In genomic region chr11:65020744-65021143, GRCm38 (mm10) we compare ENCODE assay signal across 21 mouse cellular contexts. TPM values are rescaled to one million over a fixed set of nuclear protein-coding genes. Genes with fewer than 3 reads are reported as not detected.
DNase-seq lines count a peak whose midpoint lies in the region; TF ChIP-seq lines count a peak whose summit lies in the region.
"Had no signal": no experiment of that assay in that cellular context is flagged by ENCODE, and none has a peak within 500 bp of the region (broad histone marks: within the 10 kb centered on the region; RNA-seq: fewer than 3 reads in every experiment).

No protein-coding gene starts in this region.

- TF ChIP-seq CTCF in gastrocnemius, adult 2 months (IDR thresholded peaks at IDR 0.05), result no peak

- H3K27ac ChIP-seq in gastrocnemius, adult 2 months, result no peak overlapping the region
- H3K27ac ChIP-seq: forebrain, embryonic 10.5 days; forebrain, embryonic 13.5 days; heart, adult 2 months; heart, embryonic 10.5 days; heart, embryonic 13.5 days; hindbrain, embryonic 12.5 days; hindbrain, embryonic 15.5 days had no signal

- intact Hi-C loops in gastrocnemius, adult 2 months (cut with DNase I), result no loop called here

- peak; percentile 64 to 72 for DNase-seq in lung, adult 18-20 months
- DNase-seq in lung, postnatal 14 days, result no peak
- peak; percentile 19 for DNase-seq in adipocyte (ENCODE audit: low spot score)
- DNase-seq in brain, adult 2 months (ENCODE audit: low read depth, low spot score), result peak; percentile 49
- no peak for DNase-seq in gastrocnemius, adult 2 months
- DNase-seq in left cerebral cortex, adult 18-20 months (ENCODE audit: low spot score in 2 of 2), result no peak
- DNase-seq: adrenal gland, adult 8-10 months; adrenal gland, postnatal 25 days; cerebellum, adult 18-20 months; cerebellum, adult 9-10 months; cerebellum, postnatal 14 days; gastrocnemius, postnatal 10 days; gastrocnemius, postnatal 36 days; heart, adult 2 months; heart, postnatal 14 days had no signal

- no peak overlapping the region for H3K4me3 ChIP-seq in gastrocnemius, adult 2 months
- H3K4me3 ChIP-seq: forebrain, embryonic 10.5 days; forebrain, embryonic 13.5 days; heart, adult 2 months; heart, embryonic 10.5 days; heart, embryonic 13.5 days; hindbrain, embryonic 12.5 days; hindbrain, embryonic 15.5 days had no signal

RNA-seq across cellular contexts. Expression of gene Elac2, which starts 41.9 kb away (rescaled TPM):
- total RNA-seq in gastrocnemius, adult 2 months (2021), result 10 to 100 TPM; 19.7 to 19.8 TPM
- total RNA-seq in left cerebral cortex, adult 18-20 months (2021), result 10 to 100 TPM; 25.6 to 29.4 TPM

Comparison
In these comparisons a context has a peak if more than half of its experiments do, and no peak if none do; other contexts are left out.
1. DNase-seq: peak in lung, adult 18-20 months (2 of 2), adipocyte (single experiment) and brain, adult 2 months (single experiment); none in lung, postnatal 14 days (single experiment), gastrocnemius, adult 2 months (single experiment) and left cerebral cortex, adult 18-20 months (0 of 2).